Mouse (Mus musculus) mammary gland, adult 2 months (tissue): Measurements from ENCODE around the gene Lgr6. TPM values are rescaled to one million over a fixed set of nuclear protein-coding genes. Genes with fewer than 3 reads are reported as not detected.

ENCODE experiments used
- polyA plus RNA-seq: library from polyadenylated mRNA; depleted of rRNA; stranded (reverse); fragments of >200 nt; gene quantifications from 2 replicates; pipeline ENCODE4 v1.2.3, GENCODE M21; 2012; ENCODE audit warnings: low replicate concordance; rRNA removed

Lgr6 gene
- polyA plus RNA-seq: 4.1 and 7.5 TPM in 2 replicates

DNA sequence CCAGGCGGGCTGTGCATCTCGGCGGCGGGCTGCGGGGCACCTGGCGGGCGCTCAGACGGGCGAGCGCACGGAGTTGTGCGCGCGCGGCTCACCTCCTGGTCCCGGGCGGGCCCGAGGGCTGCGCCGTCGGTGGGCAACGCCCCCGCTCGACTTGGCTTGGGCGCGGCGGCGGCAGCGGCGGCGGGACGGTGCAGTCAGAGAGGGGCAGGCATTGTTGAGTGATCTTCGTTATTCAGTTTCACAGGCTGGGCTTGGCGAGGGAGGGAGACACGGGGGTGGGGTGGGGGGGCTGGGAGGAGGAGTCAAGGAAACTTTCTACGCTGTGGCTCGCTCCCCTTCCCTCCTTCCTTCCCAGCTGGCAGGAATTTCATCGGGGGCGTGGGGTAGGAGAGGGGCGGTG is at the start of gene Lgr6:
Lgr6 (minus strand) TSS at position 153 of the 400 bp plus-strand sequence.

DNA sequence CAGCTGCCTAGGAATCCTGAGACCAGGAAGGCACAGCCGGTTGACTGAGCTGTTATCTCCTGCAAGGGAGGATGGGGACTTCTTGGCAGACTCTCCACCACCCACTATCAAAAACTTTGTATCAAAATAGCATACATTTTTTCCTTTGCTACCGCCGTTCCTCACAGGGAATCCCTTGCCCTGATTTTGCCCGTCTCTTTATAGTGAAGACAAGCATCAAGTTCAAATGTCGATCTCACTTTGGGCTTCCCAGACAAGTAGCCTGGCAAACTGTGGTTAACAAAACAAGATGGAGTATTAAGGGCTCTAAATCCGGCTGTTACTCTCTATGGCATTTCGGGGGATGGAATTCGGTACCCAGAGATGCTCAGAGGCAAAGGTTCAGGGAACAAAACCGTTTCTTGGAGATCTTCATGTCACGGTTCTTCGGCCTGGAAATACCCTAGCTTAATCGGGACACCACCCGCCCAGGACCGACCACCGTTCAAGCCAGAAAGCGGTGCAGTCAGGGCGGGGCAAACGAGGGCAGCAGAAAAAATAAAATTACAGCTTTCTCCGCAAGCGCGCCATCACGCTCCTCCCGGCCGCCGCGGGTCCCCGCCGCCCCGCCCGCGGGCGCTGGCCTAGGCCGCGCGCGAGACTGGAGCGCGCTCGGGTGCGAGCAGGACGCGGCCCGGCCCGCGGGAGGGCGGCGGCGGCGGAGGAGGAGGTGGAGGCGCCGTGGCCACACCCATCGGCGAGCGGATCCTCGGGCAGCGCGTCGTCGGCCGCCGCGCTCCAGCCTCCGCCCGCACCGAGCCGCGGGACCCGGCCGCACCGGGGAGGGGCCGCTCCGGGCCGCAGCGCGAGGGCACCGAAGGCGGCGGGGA is 41.2 kb upstream of the Lgr6 start, which contains the start of gene Arl8a:
Arl8a (plus strand) TSS at position 748 of the 869 bp plus-strand sequence.

DNA sequence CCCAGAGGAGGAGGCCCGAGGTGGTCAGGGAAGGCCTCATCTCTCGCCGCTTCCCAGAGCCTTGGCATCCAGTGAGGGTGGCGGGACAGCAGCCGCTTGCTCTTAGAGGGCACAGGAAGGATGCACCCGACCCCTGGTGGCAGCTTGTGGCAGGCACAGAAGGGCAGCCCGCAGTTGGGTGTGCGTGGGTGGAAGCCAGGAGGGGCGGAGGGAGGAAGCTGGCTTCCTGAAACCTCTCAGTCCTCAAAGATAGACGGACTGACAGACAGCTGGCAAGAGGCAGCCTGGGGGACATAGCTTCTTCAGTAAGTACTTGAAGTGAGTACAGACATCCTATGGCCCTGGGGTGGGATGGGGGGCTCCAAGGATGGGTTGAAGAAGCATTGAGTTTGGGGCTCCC is 27.4 kb upstream of the Lgr6 start, which contains the start of gene Ptpn7:
Ptpn7 (plus strand) TSS at position 228 of the 400 bp plus-strand sequence.

DNA sequence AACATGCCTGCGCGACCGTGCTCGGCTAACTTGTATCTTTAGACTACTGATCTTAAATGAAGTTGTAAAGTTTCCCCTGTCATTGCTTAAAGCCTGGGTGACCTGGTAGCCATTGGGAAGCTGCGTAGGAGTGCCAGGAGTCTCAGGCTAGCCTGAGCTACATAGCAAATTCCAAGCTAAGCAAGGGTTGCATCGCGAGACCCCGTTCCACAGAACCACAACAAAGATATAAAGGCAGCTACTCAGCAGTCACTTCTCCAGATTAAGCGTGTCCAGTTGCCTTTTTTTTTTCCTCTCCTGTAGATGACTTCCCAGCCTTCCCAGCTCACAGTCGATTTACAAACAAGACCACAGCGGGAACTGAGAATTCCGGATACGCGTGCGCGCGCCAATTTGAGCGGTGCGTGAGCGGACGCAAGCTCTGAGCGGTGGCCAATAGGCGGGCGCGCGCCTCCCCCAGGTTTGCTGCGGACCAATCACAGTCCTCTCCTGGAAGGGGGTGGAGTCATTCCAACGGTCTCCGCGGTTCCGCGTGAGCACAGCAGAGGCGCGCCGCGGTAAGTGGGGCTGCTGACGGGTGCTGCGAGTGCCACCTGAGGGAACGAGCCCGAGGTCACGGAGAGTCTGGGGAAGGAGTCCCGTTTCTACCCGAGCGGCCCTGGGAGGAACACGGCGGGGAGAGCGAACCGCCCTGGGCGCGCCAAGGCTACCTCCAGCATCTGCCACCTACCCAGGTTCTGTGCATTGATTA is 142.8 kb downstream of the Lgr6 start, which contains the start of gene Ube2t:
Ube2t (plus strand) TSS at position 513 of the 751 bp plus-strand sequence.

DNA sequence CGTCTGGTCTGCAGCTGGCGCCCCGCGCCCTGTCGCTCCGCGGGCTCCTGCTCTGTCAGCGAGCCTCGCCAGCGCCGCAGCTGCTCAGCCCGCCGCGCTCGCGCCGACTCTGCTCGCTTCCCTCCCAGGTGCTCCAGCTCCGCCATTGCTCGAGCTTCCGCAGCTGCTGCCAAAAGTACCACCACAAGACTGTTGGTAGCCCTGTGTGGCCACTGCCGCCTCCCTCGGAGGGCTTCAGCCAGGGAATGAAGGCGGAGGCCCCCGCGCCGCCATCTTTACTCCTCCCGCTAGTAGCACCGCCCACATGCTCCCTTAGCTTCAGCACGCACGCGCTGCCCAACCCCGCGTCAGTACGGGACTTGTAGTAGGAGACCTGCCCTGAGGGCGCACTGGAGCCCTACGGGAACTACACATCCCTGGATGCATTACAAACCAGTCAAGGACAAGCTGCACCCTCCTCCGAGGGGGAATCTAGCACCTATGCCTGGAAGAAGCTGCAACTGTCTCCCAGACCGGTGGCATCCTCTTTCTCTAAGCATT is 149.4 kb downstream of the Lgr6 start, which contains the start of gene Ppp1r12b:
Ppp1r12b (minus strand) TSS at position 306 of the 540 bp plus-strand sequence.

Other genes starting within 250 kb of the Lgr6 start
- gene Ppp1r12b, start 149.3 kb downstream of the Lgr6 start, polyA plus RNA-seq: 5.7 and 16.8 TPM in 2 replicates
- gene Ube2t, start 142.7 kb downstream of the Lgr6 start, polyA plus RNA-seq: 1.1 and 2.1 TPM in 2 replicates
- gene Ptpn7, start 27.4 kb upstream of the Lgr6 start, polyA plus RNA-seq: 19.9 and 35.9 TPM in 2 replicates
- gene Arl8a, start 41.5 kb upstream of the Lgr6 start, polyA plus RNA-seq: 57.8 and 68.0 TPM in 2 replicates
- 1.7 and 3.4 TPM in 2 replicates for gene Gpr37l1, start 62.4 kb upstream of the Lgr6 start, polyA plus RNA-seq
- 12.2 and 13.0 TPM in 2 replicates for gene Elf3, start 153.3 kb upstream of the Lgr6 start, polyA plus RNA-seq
- 30.6 and 39.7 TPM in 2 replicates for gene Rnpep, start 178.8 kb upstream of the Lgr6 start, polyA plus RNA-seq
- gene Timm17a, start 208.5 kb upstream of the Lgr6 start, polyA plus RNA-seq: 41.8 and 108 TPM in 2 replicates
- gene Lmod1, start 219.5 kb upstream of the Lgr6 start, polyA plus RNA-seq: 6.0 and 14.6 TPM in 2 replicates